Mouse (Mus musculus) forebrain, postnatal 0 days (tissue): Measurements from ENCODE around the gene Zfp78. TPM values are rescaled to one million over a fixed set of nuclear protein-coding genes. Genes with fewer than 3 reads are reported as not detected.

Experiments used
- ATAC-seq: fragments of 200-750 bp; cut with Nextera tagmentation; 2 replicates; pipeline ENCODE4 v1.8.0; 2017; ENCODE audit warnings: mild to moderate bottlenecking, moderate library complexity
- DNase-seq: peaks from one replicate; pipeline ENCODE4 v3.0.0-alpha.2; 2015
- H3K27ac ChIP-seq: fragments of 300-500 bp; sonication (generic); 2 replicates; pipeline ENCODE4 v1.5.1; 2014; ENCODE audit warnings: low read depth, mild to moderate bottlenecking, antibody characterized with exemption, low read length, moderate library complexity, mixed read lengths
- H3K27me3 ChIP-seq: fragments of 300-500 bp; sonication (generic); 2 replicates; pipeline ENCODE4 v1.6.1; 2014; ENCODE audit warnings: mild to moderate bottlenecking, low read length, mixed read lengths; ENCODE audit not compliant: insufficient read depth
- H3K36me3 ChIP-seq: fragments of 300-500 bp; sonication (generic); 2 replicates; pipeline ENCODE4 v1.6.1; 2014; ENCODE audit warnings: mild to moderate bottlenecking, moderate library complexity; ENCODE audit not compliant: insufficient read depth
- H3K4me1 ChIP-seq: fragments of 300-500 bp; sonication (generic); 2 replicates; pipeline ENCODE4 v1.6.1; 2014; ENCODE audit warnings: antibody characterized with exemption; ENCODE audit not compliant: insufficient read depth
- H3K4me2 ChIP-seq: fragments of 300-500 bp; sonication (generic); 2 replicates; pipeline ENCODE4 v1.6.1; 2014; ENCODE audit warnings: low read depth, mild to moderate bottlenecking, moderate library complexity
- H3K4me3 ChIP-seq: fragments of 300-500 bp; sonication (generic); 2 replicates; pipeline ENCODE4 v1.5.1; 2014; ENCODE audit warnings: low read depth, low read length, mixed read lengths
- H3K9ac ChIP-seq: fragments of 300-500 bp; sonication (generic); 2 replicates; pipeline ENCODE4 v1.6.1; 2014; ENCODE audit warnings: mild to moderate bottlenecking
- H3K9me3 ChIP-seq: fragments of 300-500 bp; sonication (generic); 2 replicates; pipeline ENCODE4 v1.6.1; 2016; ENCODE audit warnings: low read length
- CTCF ChIP-seq: sonication (generic); IDR thresholded peaks from 2 replicates; pipeline ENCODE4 v1.5.1; 2016; ENCODE audit warnings: antibody characterized with exemption, control low read depth, low read depth
- WGBS: fragments of 180-500 bp; shearing (Covaris S2); extraction: QIAGEN DNeasy Blood & Tissue Kit; methylation state at CpG from one replicate; pipeline ENCODE4 v1.1.7; 2014; 5-methylcytosine and 5-hydroxymethylcytosine counted together
- polyA plus RNA-seq: library from polyadenylated mRNA; unstranded; fragments of >200 nt; fragmentation: Nextera tagmentation; extraction: Ambion mirVana; gene quantifications from 2 replicates; pipeline ENCODE4 v1.2.1, GENCODE M21; 2015
- total RNA-seq: library from RNA; depleted of rRNA; stranded (reverse); fragments of >200 nt; gene quantifications from 2 replicates; pipeline ENCODE4 v1.2.3, GENCODE M21; 2014; rRNA removed

The Zfp78 gene
- 4.0 and 4.5 TPM in 2 replicates for total RNA-seq
- 1.5 and 3.3 TPM in 2 replicates for polyA plus RNA-seq

- H3K36me3 ChIP-seq: 0 out of 2 replicates have a peak, but pooled peaks cover 2% of the 10 kb centered on the region
- H3K27me3 ChIP-seq: no peaks in the 10 kb centered on the region
- peak within 1 kb of the TSS; percentile 61 for H3K4me2 ChIP-seq
- under 1% methylated on average over 23 of the region's 23 CpGs for WGBS
- no peaks in the 10 kb centered on the region for H3K9me3 ChIP-seq
- peak within 1 kb of the TSS; percentile 51 for H3K4me3 ChIP-seq
- peak; percentile 85 for ATAC-seq
- peak; percentile 60 for TF ChIP-seq CTCF
- DNase-seq: peak; percentile 97
- H3K9ac ChIP-seq: peak within 1 kb of the TSS; percentile 74
- H3K4me1 ChIP-seq: peaks cover 4% of the 10 kb centered on the region; the same call in 1 of the 2 replicates
- peak within 1 kb of the TSS; percentile 96 for H3K27ac ChIP-seq
These were observed at the start of gene Zfp78 for GRCm38 (mm10) chr7:6363047-6363488. TSS of gene Zfp78 (plus strand) at chr7:6363280.

- H3K36me3 ChIP-seq: peaks cover 23% of the 10 kb centered on the region
- peak overlapping the region; percentile 90 for H3K27ac ChIP-seq
- peak overlapping the region; percentile 60 for H3K4me3 ChIP-seq
- ATAC-seq (peak; percentile 86), DNase-seq (peak; percentile 73)
- H3K4me1 ChIP-seq: peaks cover 8% of the 10 kb centered on the region; the same call in 1 of the 2 replicates
- TF ChIP-seq CTCF: no peak
- peak overlapping the region; percentile 84 for H3K9ac ChIP-seq
- WGBS: 10% methylated on average over 23 of the region's 23 CpGs
- H3K4me2 ChIP-seq: peak overlapping the region; percentile 56
- no peaks in the 10 kb centered on the region for H3K9me3 ChIP-seq
- H3K27me3 ChIP-seq: no peaks in the 10 kb centered on the region
These were observed 32.4 kb upstream of the Zfp78 start for GRCm38 (mm10) chr7:6330458-6331232.

- peak within 1 kb of the TSS; percentile 60 for H3K4me3 ChIP-seq
- H3K4me1 ChIP-seq: peaks cover 8% of the 10 kb centered on the region; the same call in 1 of the 2 replicates
- no peak for TF ChIP-seq CTCF
- peak within 1 kb of the TSS; percentile 84 for H3K9ac ChIP-seq
- peaks cover 17% of the 10 kb centered on the region for H3K36me3 ChIP-seq
- ATAC-seq (peak; percentile 95), DNase-seq (peak; percentile 96)
- no peaks in the 10 kb centered on the region for H3K27me3 ChIP-seq
- H3K9me3 ChIP-seq: no peaks in the 10 kb centered on the region
- WGBS: 9% methylated on average over 30 of the region's 31 CpGs
- peak within 1 kb of the TSS; percentile 90 for H3K27ac ChIP-seq
- H3K4me2 ChIP-seq: peak within 1 kb of the TSS; percentile 56
These were observed 31.7 kb upstream of the Zfp78 start, which contains the start of gene Zfp583 for GRCm38 (mm10) chr7:6331233-6331956. TSS of gene Zfp583 (minus strand) at chr7:6331285.

DNA sequence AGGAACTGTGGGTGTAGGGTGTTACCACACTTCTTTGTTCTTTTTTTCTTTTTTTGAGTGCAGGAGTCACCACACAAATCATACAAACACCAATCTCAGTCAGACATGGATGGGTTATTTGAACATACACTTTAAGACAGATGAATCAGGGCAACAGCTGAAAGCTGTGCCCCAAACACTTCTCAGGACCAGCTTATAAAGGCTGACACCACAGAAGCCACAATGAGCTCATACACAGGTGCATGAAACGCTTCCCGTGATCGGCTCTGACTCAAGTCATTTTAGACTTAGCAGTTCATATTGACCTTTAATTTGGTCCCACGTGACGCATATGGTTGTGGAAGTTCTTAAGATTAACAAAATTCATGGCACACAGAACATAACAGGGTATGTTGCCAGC, 23.2 kb upstream of the Zfp78 start:
- DNase-seq (no peak), ATAC-seq (no peak)
- no peak for TF ChIP-seq CTCF
- Histone ChIP-seq H3K27ac (no peak overlapping the region), H3K4me2 (no peak overlapping the region), H3K9me3 (no peaks in the 10 kb centered on the region), H3K9ac (no peak overlapping the region), H3K27me3 (no peaks in the 10 kb centered on the region), H3K36me3 (no peaks in the 10 kb centered on the region), H3K4me3 (no peak overlapping the region), H3K4me1 (no peaks in the 10 kb centered on the region)
- 78% methylated on average over 5 of the region's 5 CpGs for WGBS

DNA sequence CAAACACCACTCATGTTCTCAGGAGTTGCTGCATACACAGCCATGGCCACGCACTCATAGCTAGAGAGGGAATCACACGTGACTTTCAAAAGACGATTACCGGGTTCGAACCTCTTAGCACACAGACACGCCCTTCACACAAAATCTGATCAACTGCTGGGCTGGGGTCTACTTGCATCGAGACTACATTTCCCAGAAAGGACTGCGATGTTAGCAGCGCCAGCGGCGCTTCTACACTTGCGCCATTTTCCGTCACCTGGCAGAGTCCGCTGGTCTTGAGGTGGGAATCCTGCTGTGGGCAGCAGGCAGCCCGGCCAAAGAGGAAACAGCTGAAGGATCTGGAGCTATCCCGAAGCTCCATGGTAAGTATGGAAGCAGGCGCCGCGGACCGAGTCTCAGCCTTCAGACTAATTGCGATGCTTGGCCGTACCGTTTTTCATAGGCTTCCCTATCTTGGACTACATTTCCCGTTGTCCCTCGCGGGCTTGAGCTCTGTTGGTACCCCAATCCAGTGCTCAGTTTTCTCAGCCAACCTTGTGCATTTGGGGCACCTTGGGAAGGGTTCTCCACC, 19.5 kb upstream of the Zfp78 start, which contains the start of gene Gm3854:
Gm3854 (plus strand) TSS at position 259 of the 571 bp plus-strand sequence.
- Histone ChIP-seq H3K4me2 (peak within 1 kb of the TSS; percentile 41), H3K9ac (peak within 1 kb of the TSS; percentile 60), H3K4me1 (no peaks in the 10 kb centered on the region), H3K4me3 (peak within 1 kb of the TSS; percentile 55), H3K36me3 (no peaks in the 10 kb centered on the region), H3K27me3 (no peaks in the 10 kb centered on the region), H3K9me3 (no peaks in the 10 kb centered on the region), H3K27ac (peak within 1 kb of the TSS; percentile 78)
- WGBS: under 1% methylated on average over 26 of the region's 26 CpGs
- TF ChIP-seq CTCF: no peak
- peak; percentile 94 for DNase-seq
- ATAC-seq: peak; percentile 96

- Histone ChIP-seq H3K9ac (peak overlapping the region; percentile 60), H3K4me1 (no peaks in the 10 kb centered on the region), H3K4me3 (peak overlapping the region; percentile 55), H3K9me3 (no peaks in the 10 kb centered on the region), H3K36me3 (no peaks in the 10 kb centered on the region), H3K4me2 (peak overlapping the region; percentile 41), H3K27me3 (no peaks in the 10 kb centered on the region), H3K27ac (0 out of 2 replicates have a peak overlapping the region, but pooled peaks have one; percentile 78)
- 34% methylated on average over 10 of the region's 10 CpGs for WGBS
- ATAC-seq (peak; percentile 10; the same call in 1 of the 2 replicates), DNase-seq (no peak)
- TF ChIP-seq CTCF: no peak
These were observed 19.0 kb upstream of the Zfp78 start for GRCm38 (mm10) chr7:6344124-6344523.
